Mouse (Mus musculus): ENCODE data around the gene Lbp. TPM values are rescaled to one million over a fixed set of nuclear protein-coding genes. Genes with fewer than 3 reads are reported as not detected.
A peak's percentile ranks its signal among the peaks of the same experiment; 100 is the strongest.

The Lbp gene
- total RNA-seq, 2 experiments from 2014 or later: 31.2 to 80.4 TPM

GRCm38 (mm10) chr2:158306696-158307049 lies 380 bp downstream of the Lbp start:
- peak; percentile 22 for ATAC-seq (ENCODE audit: poor library complexity, severe bottlenecking)

DNA sequence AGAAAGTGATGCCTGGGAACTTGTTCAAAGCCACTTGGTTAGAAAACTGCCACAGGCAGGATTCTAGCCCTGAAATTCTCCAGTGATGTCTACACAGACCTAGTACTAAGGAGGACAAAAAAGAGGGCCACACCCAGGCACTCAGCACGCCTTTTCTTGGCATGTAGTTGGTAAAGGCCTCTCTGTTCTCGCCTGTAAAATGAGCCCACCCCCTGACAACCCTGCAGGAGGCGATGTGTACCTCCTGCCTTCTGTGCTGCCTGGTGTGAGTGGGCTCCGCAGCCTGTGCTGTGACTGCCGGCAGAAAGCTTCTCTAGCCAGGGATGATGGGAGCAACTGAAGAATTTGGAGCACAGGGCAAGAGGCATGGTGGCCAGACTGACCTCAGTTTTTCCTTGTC lies 2.0 kb downstream of the Lbp start:
- ATAC-seq (ENCODE audit: poor library complexity, severe bottlenecking): no peak

DNA sequence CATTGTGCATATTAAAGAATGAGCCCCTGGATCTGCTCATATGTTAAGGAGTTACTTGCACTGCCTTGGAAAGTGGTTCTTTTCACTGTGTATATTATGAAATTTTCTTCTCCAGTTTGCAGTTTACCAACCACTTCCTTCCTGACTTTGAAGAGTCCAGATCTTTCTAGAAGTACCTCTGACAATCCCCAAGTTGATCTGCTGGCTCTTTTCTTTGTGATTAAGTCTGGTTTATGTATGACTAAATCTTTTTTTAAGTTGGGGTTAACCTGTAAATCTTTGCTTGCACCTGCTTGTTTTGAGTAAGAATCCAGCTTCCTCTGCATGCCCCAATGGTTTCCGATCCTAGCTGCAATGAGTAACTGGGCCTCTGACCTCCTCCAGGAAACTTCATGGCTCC lies 6.8 kb downstream of the Lbp start:
- ATAC-seq (ENCODE audit: poor library complexity, severe bottlenecking): no peak

- ATAC-seq (ENCODE audit: poor library complexity, severe bottlenecking): peak; percentile 34; the same call in 1 of the 2 replicates
These were observed 10.1 kb downstream of the Lbp start for GRCm38 (mm10) chr2:158316371-158316770.

GRCm38 (mm10) chr2:158317026-158317425 lies 10.7 kb downstream of the Lbp start:
- ATAC-seq (ENCODE audit: poor library complexity, severe bottlenecking): peak; percentile 67

- no peak for ATAC-seq (ENCODE audit: poor library complexity, severe bottlenecking)
These were observed 15.3 kb downstream of the Lbp start for GRCm38 (mm10) chr2:158321596-158321995.

- peak; percentile 81 for ATAC-seq (ENCODE audit: poor library complexity, severe bottlenecking)
These were observed 16.6 kb downstream of the Lbp start for GRCm38 (mm10) chr2:158322845-158323244.

GRCm38 (mm10) chr2:158324531-158325190 lies 18.4 kb downstream of the Lbp start:
- no peak for ATAC-seq (ENCODE audit: poor library complexity, severe bottlenecking)

- ATAC-seq (ENCODE audit: poor library complexity, severe bottlenecking): no peak
These were observed 19.3 kb downstream of the Lbp start for GRCm38 (mm10) chr2:158325609-158326008.

- ATAC-seq (ENCODE audit: poor library complexity, severe bottlenecking): no peak
These were observed 28.1 kb downstream of the Lbp start for GRCm38 (mm10) chr2:158334356-158334755.

DNA sequence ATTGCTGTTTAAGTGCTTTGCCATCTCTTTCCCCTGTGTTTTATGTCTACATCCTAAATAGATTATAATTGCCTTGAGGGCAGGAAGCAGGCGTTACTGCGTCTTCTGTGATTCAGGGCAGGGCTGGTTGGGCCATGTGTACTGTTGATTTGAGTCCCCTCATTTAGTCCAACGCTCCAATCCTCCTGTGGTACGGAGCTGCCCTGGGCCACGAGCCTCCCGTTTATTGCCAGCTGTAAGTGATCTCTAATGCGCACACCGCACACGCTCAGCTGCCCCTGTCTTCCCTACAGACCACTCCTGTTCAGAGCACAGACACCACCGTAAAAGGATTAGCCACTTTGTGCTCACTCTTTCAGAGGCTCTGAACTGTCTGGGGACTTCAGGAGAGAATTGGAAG lies 31.4 kb downstream of the Lbp start:
- no peak for ATAC-seq (ENCODE audit: poor library complexity, severe bottlenecking)

DNA sequence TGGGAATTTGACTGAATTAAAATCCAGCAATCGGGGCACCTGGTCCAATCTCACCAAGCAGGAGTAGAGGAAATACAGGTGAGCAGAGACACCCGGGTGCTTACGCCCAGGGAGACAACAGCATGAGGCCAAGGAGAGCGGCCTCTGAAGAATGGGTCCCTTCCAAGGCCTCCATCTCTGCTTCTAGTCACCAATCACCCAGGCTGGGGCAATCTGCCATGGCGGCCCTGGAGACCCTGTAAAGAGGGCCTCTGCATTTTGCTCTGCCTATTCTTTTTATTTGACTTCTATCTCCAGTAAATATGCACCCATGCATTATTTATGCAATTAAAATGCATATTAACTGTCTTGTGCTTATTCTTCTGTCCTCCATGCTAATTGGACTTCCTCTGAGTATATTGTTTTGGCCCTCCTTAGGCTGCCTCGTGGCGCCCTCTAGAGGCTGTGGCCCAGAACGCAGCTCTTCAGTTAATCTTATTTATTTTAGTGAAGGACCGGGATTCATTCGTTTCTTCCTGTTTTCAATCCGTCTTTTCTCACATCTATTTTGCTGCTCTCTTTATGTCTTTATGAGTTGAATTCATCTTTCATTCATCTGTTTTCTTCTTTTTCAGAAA lies 33.8 kb downstream of the Lbp start:
- peak; percentile 77 for ATAC-seq (ENCODE audit: poor library complexity, severe bottlenecking)

GRCm38 (mm10) chr2:158341324-158341723 lies 35.0 kb downstream of the Lbp start:
- no peak for ATAC-seq (ENCODE audit: poor library complexity, severe bottlenecking)

GRCm38 (mm10) chr2:158343495-158343894 lies 37.2 kb downstream of the Lbp start:
- ATAC-seq (ENCODE audit: poor library complexity, severe bottlenecking): peak; percentile 74

- no peak for ATAC-seq (ENCODE audit: poor library complexity, severe bottlenecking)
These were observed 40.2 kb downstream of the Lbp start for GRCm38 (mm10) chr2:158346467-158346866.

GRCm38 (mm10) chr2:158347868-158348267 lies 41.6 kb downstream of the Lbp start:
- ATAC-seq (ENCODE audit: poor library complexity, severe bottlenecking): peak; percentile 86

GRCm38 (mm10) chr2:158352801-158353520 lies 46.7 kb downstream of the Lbp start:
- ATAC-seq (ENCODE audit: poor library complexity, severe bottlenecking): no peak

GRCm38 (mm10) chr2:158354348-158355114 lies 48.2 kb downstream of the Lbp start:
- no peak for ATAC-seq (ENCODE audit: poor library complexity, severe bottlenecking)

GRCm38 (mm10) chr2:158355238-158355637 lies 48.9 kb downstream of the Lbp start:
- ATAC-seq (ENCODE audit: poor library complexity, severe bottlenecking): 0 out of 2 replicates have a peak, but pooled peaks have one; percentile 18

GRCm38 (mm10) chr2:158356121-158356520 lies 49.8 kb downstream of the Lbp start:
- ATAC-seq (ENCODE audit: poor library complexity, severe bottlenecking): no peak

Measured in megakaryocyte, adult 5-6 weeks (primary cell).